Mouse (Mus musculus): ENCODE results near the gene Parva. TPM values are rescaled to one million over a fixed set of nuclear protein-coding genes. Genes with fewer than 3 reads are reported as not detected.

Parva gene
- polyA plus RNA-seq, 1 experiment, result 78.3 TPM

GRCm38 (mm10) chr7:112512257-112512656 lies 85.0 kb downstream of the Parva start:
- WGBS, result 59% methylated on average over 3 of the region's 3 CpGs
- no peaks in the 10 kb centered on the region for H3K4me1 ChIP-seq (ENCODE audit: control insufficient read depth, insufficient read depth, low read length)

DNA sequence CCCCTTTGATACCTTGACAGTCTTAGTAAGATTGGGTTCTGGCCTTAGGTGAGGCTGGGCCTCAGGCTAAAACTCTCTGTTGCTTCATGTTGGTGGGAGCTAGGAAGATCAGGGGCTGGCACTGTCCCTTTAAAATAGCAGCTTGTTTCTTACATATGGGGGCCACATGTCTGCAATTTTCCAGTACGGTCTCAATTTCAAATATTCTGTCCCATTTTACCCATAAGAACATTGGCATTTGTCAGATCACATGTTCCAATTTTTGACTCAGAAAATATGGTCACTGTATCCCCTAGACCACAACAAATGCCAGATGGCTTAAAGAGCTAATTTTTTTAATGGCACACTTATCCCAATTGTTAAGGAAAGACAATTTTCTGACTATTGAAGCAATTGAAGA lies 85.6 kb downstream of the Parva start:
- Histone ChIP-seq H3K27me3 (replicated peaks; ENCODE audit: control insufficient read depth, insufficient read depth, low read length) (no peaks in the 10 kb centered on the region), H3K36me3 (ENCODE audit: control insufficient read depth, insufficient read depth, low read length) (no peaks in the 10 kb centered on the region), H3K27ac (ENCODE audit: insufficient read depth, low read depth, low read length) (no peak overlapping the region), H3K4me1 (ENCODE audit: control insufficient read depth, insufficient read depth, low read length) (no peaks in the 10 kb centered on the region), H3K4me3 (ENCODE audit: insufficient read depth, low read depth, low read length) (no peak overlapping the region)
- no peak for DNase-seq
- whole genome bisulfite sequencing, result 97% methylated on average over 1 of the region's 1 CpGs
- TF ChIP-seq POLR2A (IDR thresholded peaks at IDR 0.05; ENCODE audit: low read depth, low read length) (no peak), CTCF (conservative IDR thresholded peaks at IDR 0.05; ENCODE audit: insufficient read depth, insufficient read length, low read depth, low read length) (no peak)

More at GRCm38 (mm10) chr7:112512257-112512656, 85.0 kb downstream of the Parva start:
- no peak overlapping the region for H3K4me3 ChIP-seq (ENCODE audit: insufficient read depth, low read depth, low read length)
- no peaks in the 10 kb centered on the region for H3K27me3 ChIP-seq (replicated peaks; ENCODE audit: control insufficient read depth, insufficient read depth, low read length)
- no peak for DNase-seq
- TF ChIP-seq CTCF (conservative IDR thresholded peaks at IDR 0.05; ENCODE audit: insufficient read depth, insufficient read length, low read depth, low read length) (no peak), POLR2A (IDR thresholded peaks at IDR 0.05; ENCODE audit: low read depth, low read length) (no peak)
- no peak overlapping the region for H3K27ac ChIP-seq (ENCODE audit: insufficient read depth, low read depth, low read length)
- H3K36me3 ChIP-seq (ENCODE audit: control insufficient read depth, insufficient read depth, low read length), result no peaks in the 10 kb centered on the region

DNA sequence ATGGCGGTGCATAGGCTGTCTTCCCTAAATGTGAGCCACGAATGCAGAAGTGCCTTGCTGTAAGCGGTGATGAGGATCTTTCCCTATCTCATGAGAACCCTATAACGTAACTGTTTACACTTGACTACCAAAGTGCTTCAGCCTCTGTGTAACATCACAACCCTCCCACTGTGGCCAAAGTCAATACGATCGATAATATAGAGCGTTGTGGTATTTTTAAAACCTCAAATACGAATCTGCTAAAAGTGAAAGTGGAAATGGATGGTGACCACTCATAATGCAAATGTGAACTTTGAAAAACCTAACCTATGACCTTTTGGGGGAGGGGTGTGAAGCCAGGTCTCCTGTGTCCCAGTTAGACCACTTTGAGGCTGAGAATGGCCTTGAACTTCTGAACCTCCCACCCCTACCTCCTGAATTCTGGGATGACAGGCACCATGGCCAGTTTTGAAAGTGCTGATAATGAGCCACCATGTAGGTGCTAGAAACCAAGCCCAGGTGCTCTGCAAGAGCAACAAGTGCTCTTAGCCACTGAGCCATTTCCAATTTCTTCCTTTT lies 87.4 kb downstream of the Parva start:
- TF ChIP-seq POLR2A (IDR thresholded peaks at IDR 0.05; ENCODE audit: low read depth, low read length) (no peak), CTCF (conservative IDR thresholded peaks at IDR 0.05; ENCODE audit: insufficient read depth, insufficient read length, low read depth, low read length) (no peak)
- no peaks in the 10 kb centered on the region for H3K4me1 ChIP-seq (ENCODE audit: control insufficient read depth, insufficient read depth, low read length)
- no peaks in the 10 kb centered on the region for H3K36me3 ChIP-seq (ENCODE audit: control insufficient read depth, insufficient read depth, low read length)
- WGBS, result 91% methylated on average over 8 of the region's 8 CpGs
- H3K27me3 ChIP-seq (replicated peaks; ENCODE audit: control insufficient read depth, insufficient read depth, low read length), result no peaks in the 10 kb centered on the region
- no peak for DNase-seq
- H3K27ac ChIP-seq (ENCODE audit: insufficient read depth, low read depth, low read length), result no peak overlapping the region
- H3K4me3 ChIP-seq (ENCODE audit: insufficient read depth, low read depth, low read length), result no peak overlapping the region

GRCm38 (mm10) chr7:112525465-112525864 lies 98.2 kb downstream of the Parva start:
- H3K4me1 ChIP-seq (ENCODE audit: control insufficient read depth, insufficient read depth, low read length), result peaks cover 8% of the 10 kb centered on the region; the same call in 1 of the 2 replicates
- no peak overlapping the region for H3K4me3 ChIP-seq (ENCODE audit: insufficient read depth, low read depth, low read length)
- H3K27me3 ChIP-seq (replicated peaks; ENCODE audit: control insufficient read depth, insufficient read depth, low read length), result no peaks in the 10 kb centered on the region
- no peak for DNase-seq
- no peak overlapping the region for H3K27ac ChIP-seq (ENCODE audit: insufficient read depth, low read depth, low read length)
- no peak for TF ChIP-seq POLR2A (IDR thresholded peaks at IDR 0.05; ENCODE audit: low read depth, low read length)
- no peak for TF ChIP-seq CTCF (conservative IDR thresholded peaks at IDR 0.05; ENCODE audit: insufficient read depth, insufficient read length, low read depth, low read length)
- no peaks in the 10 kb centered on the region for H3K36me3 ChIP-seq (ENCODE audit: control insufficient read depth, insufficient read depth, low read length)
- 97% methylated on average over 6 of the region's 6 CpGs for WGBS

DNA sequence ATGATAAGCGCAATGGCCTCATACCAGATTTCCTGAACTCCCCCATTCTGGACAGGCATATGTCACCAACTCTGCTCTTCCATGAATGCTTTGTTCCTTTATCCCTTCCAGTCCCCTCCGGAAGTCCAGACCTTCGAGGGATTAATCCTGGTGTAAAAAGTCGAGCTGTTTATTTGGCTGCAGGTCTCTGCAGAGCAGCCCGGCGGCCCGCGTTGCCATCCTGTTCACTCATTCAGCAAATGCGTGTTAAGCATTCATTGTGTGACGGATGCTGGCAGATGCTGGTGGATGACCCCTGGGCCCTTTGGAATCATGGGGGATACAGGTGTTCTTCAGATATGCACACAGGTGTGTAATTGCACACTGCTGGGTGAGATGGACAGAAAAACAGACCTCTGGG lies 98.9 kb downstream of the Parva start:
- Histone ChIP-seq H3K4me1 (ENCODE audit: control insufficient read depth, insufficient read depth, low read length) (peaks cover 8% of the 10 kb centered on the region; the same call in 1 of the 2 replicates), H3K27ac (ENCODE audit: insufficient read depth, low read depth, low read length) (no peak overlapping the region), H3K36me3 (ENCODE audit: control insufficient read depth, insufficient read depth, low read length) (no peaks in the 10 kb centered on the region), H3K27me3 (replicated peaks; ENCODE audit: control insufficient read depth, insufficient read depth, low read length) (no peaks in the 10 kb centered on the region), H3K4me3 (ENCODE audit: insufficient read depth, low read depth, low read length) (no peak overlapping the region)
- no peak for TF ChIP-seq POLR2A (IDR thresholded peaks at IDR 0.05; ENCODE audit: low read depth, low read length)
- no peak for TF ChIP-seq CTCF (conservative IDR thresholded peaks at IDR 0.05; ENCODE audit: insufficient read depth, insufficient read length, low read depth, low read length)
- no peak for DNase-seq
- WGBS, result 87% methylated on average over 10 of the region's 10 CpGs

DNA sequence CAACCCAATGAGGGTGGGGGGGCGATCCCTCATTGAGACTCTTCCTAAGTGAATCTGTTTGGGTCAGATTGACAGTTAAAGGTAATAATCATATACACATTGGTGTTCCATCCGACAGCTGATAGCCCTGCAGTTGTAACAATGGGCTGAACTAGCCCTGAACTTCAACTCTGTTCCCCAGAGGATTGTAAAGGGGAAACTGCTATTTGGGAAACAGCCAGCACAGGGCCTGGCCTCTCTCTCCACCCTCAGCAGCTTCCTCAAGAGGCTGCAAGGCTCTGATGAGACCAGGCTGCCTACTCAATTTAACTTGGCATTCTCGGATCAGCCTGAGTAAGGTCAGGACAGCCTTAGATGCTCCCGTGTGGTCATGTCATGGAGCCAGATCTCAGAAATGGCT lies 99.9 kb downstream of the Parva start:
- TF ChIP-seq CTCF (conservative IDR thresholded peaks at IDR 0.05; ENCODE audit: insufficient read depth, insufficient read length, low read depth, low read length), result no peak
- TF ChIP-seq POLR2A (IDR thresholded peaks at IDR 0.05; ENCODE audit: low read depth, low read length), result no peak
- DNase-seq, result peak; percentile 71
- H3K4me1 ChIP-seq (ENCODE audit: control insufficient read depth, insufficient read depth, low read length), result peaks cover 8% of the 10 kb centered on the region; the same call in 1 of the 2 replicates
- H3K4me3 ChIP-seq (ENCODE audit: insufficient read depth, low read depth, low read length), result no peak overlapping the region
- 72% methylated on average over 4 of the region's 4 CpGs for WGBS
- no peaks in the 10 kb centered on the region for H3K27me3 ChIP-seq (replicated peaks; ENCODE audit: control insufficient read depth, insufficient read depth, low read length)
- no peak overlapping the region for H3K27ac ChIP-seq (ENCODE audit: insufficient read depth, low read depth, low read length)
- H3K36me3 ChIP-seq (ENCODE audit: control insufficient read depth, insufficient read depth, low read length), result no peaks in the 10 kb centered on the region

GRCm38 (mm10) chr7:112528059-112528458 lies 100.8 kb downstream of the Parva start:
- Histone ChIP-seq H3K36me3 (ENCODE audit: control insufficient read depth, insufficient read depth, low read length) (no peaks in the 10 kb centered on the region), H3K27me3 (replicated peaks; ENCODE audit: control insufficient read depth, insufficient read depth, low read length) (no peaks in the 10 kb centered on the region), H3K4me3 (ENCODE audit: insufficient read depth, low read depth, low read length) (no peak overlapping the region), H3K4me1 (ENCODE audit: control insufficient read depth, insufficient read depth, low read length) (peaks cover 8% of the 10 kb centered on the region; the same call in 1 of the 2 replicates), H3K27ac (ENCODE audit: insufficient read depth, low read depth, low read length) (no peak overlapping the region)
- no peak for DNase-seq
- TF ChIP-seq CTCF (conservative IDR thresholded peaks at IDR 0.05; ENCODE audit: insufficient read depth, insufficient read length, low read depth, low read length) (no peak), POLR2A (IDR thresholded peaks at IDR 0.05; ENCODE audit: low read depth, low read length) (no peak)
- WGBS, result 95% methylated on average over 1 of the region's 1 CpGs
